Mouse (Mus musculus): Measurements from ENCODE around the gene Trim80. TPM values are rescaled to one million over a fixed set of nuclear protein-coding genes. Genes with fewer than 3 reads are reported as not detected.
"Not testable (repeated sequence)": the region's sequence is repeated elsewhere in the genome, so short reads cannot be mapped to it uniquely, and the experiment has no call there.

Trim80 gene
- polyA plus RNA-seq, 1 experiment from 2014 or later = not detected

DNA sequence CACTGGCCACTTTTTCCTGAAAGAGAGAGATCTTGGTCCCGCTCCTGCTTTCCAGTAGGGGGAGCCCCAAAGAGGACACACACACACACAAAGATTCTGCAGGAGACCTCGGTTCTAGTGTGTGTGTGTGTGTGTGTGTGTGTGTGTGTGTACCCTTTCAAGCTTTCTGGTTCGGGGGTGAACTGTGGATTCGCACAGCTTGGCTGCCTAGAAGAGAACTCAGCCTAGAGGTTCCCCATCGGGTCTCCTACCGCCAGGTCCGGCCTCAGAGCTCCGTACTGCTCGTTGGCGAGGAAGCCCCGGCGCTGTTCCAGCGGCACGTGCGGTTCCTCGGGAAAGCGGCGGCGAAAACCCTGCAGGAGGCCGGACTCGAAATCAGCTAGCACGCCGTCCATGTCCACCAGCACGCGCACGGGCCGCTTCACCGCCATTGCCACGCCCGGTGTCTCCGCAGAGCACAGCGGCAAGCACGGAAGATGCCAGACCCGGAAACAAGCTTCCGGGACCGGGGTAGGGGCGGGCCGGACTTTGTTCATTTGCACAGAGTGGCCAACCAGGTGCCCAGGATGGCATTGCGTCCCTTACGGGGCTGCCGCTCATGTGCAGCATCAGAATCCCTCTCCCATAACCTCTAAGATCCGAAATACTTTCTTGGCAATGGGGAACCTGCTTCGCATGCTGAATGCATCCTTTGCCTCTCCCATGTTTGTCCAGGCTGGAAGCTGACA lies 51.2 kb downstream of the Trim80 start, which contains the start of gene Nt5c:
Nt5c (minus strand) TSS at position 507 of the 728 bp plus-strand sequence.
- Histone ChIP-seq H3K4me2 (ENCODE audit: low read length) (peak within 1 kb of the TSS; percentile 70), H3K9me3 (ENCODE audit: control insufficient read depth, low read length) (no peaks in the 10 kb centered on the region), H3K27me3 (ENCODE audit: control insufficient read depth, insufficient read depth, low read length) (no peaks in the 10 kb centered on the region), H3K4me1 (ENCODE audit: control insufficient read depth, insufficient read depth, low read length) (peaks cover 17% of the 10 kb centered on the region; the same call in 1 of the 2 replicates), H3K27ac (replicated peaks; ENCODE audit: low read depth, low read length) (peak within 1 kb of the TSS; percentile 87), H3K36me3 (ENCODE audit: control insufficient read depth, insufficient read depth, low read length) (peaks cover 22% of the 10 kb centered on the region), H3K9ac (replicated peaks; ENCODE audit: low read length) (peak within 1 kb of the TSS; percentile 74), H3K4me3 (replicated peaks; ENCODE audit: low read depth, low read length) (peak within 1 kb of the TSS; percentile 59)
- ATAC-seq (ENCODE audit: low FRiP score, low TSS enrichment) = peak; percentile 90
- DNase-seq = peak; percentile 88
- WGBS = under 1% methylated on average over 43 of the region's 43 CpGs

DNA sequence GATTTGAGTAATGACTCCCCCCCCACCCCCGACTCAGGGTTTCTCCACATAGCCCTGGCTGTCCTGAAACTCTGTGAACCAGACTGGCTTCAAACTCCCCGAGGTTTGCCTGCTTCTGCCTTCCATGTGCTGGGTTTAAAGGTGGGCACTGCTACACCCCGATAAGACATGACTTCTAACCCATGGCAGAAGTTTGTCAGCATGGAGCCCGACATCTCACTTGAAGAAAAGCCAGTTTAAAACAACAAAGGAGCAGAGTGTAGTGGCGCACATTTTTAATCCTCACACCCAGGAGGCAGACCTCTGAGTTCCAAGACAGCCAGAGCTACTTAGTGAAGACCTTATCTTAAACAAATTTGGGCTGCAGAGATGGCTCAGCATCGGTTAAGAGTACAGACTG lies 52.0 kb downstream of the Trim80 start:
- peak overlapping the region; percentile 74 for H3K9ac ChIP-seq (replicated peaks; ENCODE audit: low read length)
- H3K4me1 ChIP-seq (ENCODE audit: control insufficient read depth, insufficient read depth, low read length) = peaks cover 17% of the 10 kb centered on the region; the same call in 1 of the 2 replicates
- peak overlapping the region; percentile 59 for H3K4me3 ChIP-seq (replicated peaks; ENCODE audit: low read depth, low read length)
- DNase-seq (no peak), ATAC-seq (ENCODE audit: low FRiP score, low TSS enrichment) (no peak)
- no peak overlapping the region for H3K27ac ChIP-seq (replicated peaks; ENCODE audit: low read depth, low read length)
- peak overlapping the region; percentile 70 for H3K4me2 ChIP-seq (ENCODE audit: low read length)
- H3K27me3 ChIP-seq (ENCODE audit: control insufficient read depth, insufficient read depth, low read length) = no peaks in the 10 kb centered on the region
- H3K36me3 ChIP-seq (ENCODE audit: control insufficient read depth, insufficient read depth, low read length) = peaks cover 29% of the 10 kb centered on the region
- no peaks in the 10 kb centered on the region for H3K9me3 ChIP-seq (ENCODE audit: control insufficient read depth, low read length)
- 32% methylated on average over 6 of the region's 6 CpGs for WGBS

DNA sequence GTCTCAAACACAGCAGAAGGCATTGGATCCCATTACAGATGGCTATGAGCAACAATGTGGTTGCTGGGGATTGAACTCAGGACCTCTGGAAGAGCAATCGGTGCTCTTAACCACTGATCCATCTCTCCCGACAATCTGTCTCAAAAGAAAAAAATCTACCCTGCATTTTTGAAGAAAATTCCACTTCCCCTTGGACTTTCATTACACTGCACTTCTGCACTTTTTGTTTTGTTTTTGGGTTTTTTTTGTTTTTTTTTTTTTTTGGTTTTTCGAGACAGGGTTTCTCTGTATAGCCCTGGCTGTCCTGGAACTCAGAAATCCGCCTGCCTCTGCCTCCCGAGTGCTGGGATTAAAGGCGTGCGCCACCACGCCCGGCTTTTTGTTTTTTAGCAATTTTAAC lies 56.2 kb downstream of the Trim80 start:
- not testable (repeated sequence) for ATAC-seq (ENCODE audit: low FRiP score, low TSS enrichment); H3K4me1 ChIP-seq (ENCODE audit: control insufficient read depth, insufficient read depth, low read length); H3K9ac ChIP-seq (replicated peaks; ENCODE audit: low read length); H3K27ac ChIP-seq (replicated peaks; ENCODE audit: low read depth, low read length); H3K4me3 ChIP-seq (replicated peaks; ENCODE audit: low read depth, low read length); H3K4me2 ChIP-seq (ENCODE audit: low read length); H3K9me3 ChIP-seq (ENCODE audit: control insufficient read depth, low read length); H3K27me3 ChIP-seq (ENCODE audit: control insufficient read depth, insufficient read depth, low read length)
- WGBS = 95% methylated on average over 9 of the region's 9 CpGs
- DNase-seq = peak; percentile 5
- peaks cover 52% of the 10 kb centered on the region for H3K36me3 ChIP-seq (ENCODE audit: control insufficient read depth, insufficient read depth, low read length)

Small RNA genes lying within 50 kb of the gene (microRNA-seq; reads per million reads assigned to microRNA genes)
- gene Mir3968 = not detected

Other genes with a start within 250 kb of the Trim80 start
- gene Grin2c, start 173.3 kb upstream of the Trim80 start, polyA plus RNA-seq (2014; fragmentation: Nextera tagmentation; extraction: Ambion mirVana) = 0.12 and 0.49 TPM in 2 replicates
- 15.0 and 15.9 TPM in 2 replicates for gene Fdxr, start 163.5 kb upstream of the Trim80 start, polyA plus RNA-seq (2014; fragmentation: Nextera tagmentation; extraction: Ambion mirVana)
- 0.72 and 1.4 TPM in 2 replicates for gene Fads6, start 142.9 kb upstream of the Trim80 start, polyA plus RNA-seq (2014; fragmentation: Nextera tagmentation; extraction: Ambion mirVana)
- not detected in 2 replicates for gene Otop2, start 133.4 kb upstream of the Trim80 start, polyA plus RNA-seq (2014; fragmentation: Nextera tagmentation; extraction: Ambion mirVana)
- gene Ush1g, start 118.5 kb upstream of the Trim80 start, polyA plus RNA-seq (2014; fragmentation: Nextera tagmentation; extraction: Ambion mirVana) = 0.08 and 0.16 TPM in 2 replicates
- 0.54 and 1.4 TPM in 2 replicates for gene Otop3, start 105.8 kb upstream of the Trim80 start, polyA plus RNA-seq (2014; fragmentation: Nextera tagmentation; extraction: Ambion mirVana)
- gene Hid1, start 72.8 kb upstream of the Trim80 start, polyA plus RNA-seq (2014; fragmentation: Nextera tagmentation; extraction: Ambion mirVana) = 43.3 and 52.6 TPM in 2 replicates
- 27.1 and 29.5 TPM in 2 replicates for gene Cdr2l, start 58.6 kb upstream of the Trim80 start, polyA plus RNA-seq (2014; fragmentation: Nextera tagmentation; extraction: Ambion mirVana)
- gene Mrpl58, start 36.8 kb upstream of the Trim80 start, polyA plus RNA-seq (2014; fragmentation: Nextera tagmentation; extraction: Ambion mirVana) = 222 and 223 TPM in 2 replicates
- gene Atp5h, start 20.6 kb upstream of the Trim80 start, polyA plus RNA-seq (2014; fragmentation: Nextera tagmentation; extraction: Ambion mirVana) = 838 and 924 TPM in 2 replicates
- gene Kctd2, start 20.4 kb upstream of the Trim80 start, polyA plus RNA-seq (2014; fragmentation: Nextera tagmentation; extraction: Ambion mirVana) = 37.3 and 41.6 TPM in 2 replicates
- gene Slc16a5, start 21.9 kb downstream of the Trim80 start, polyA plus RNA-seq (2014; fragmentation: Nextera tagmentation; extraction: Ambion mirVana) = not detected in 2 replicates
- gene Armc7, start 35.1 kb downstream of the Trim80 start, polyA plus RNA-seq (2014; fragmentation: Nextera tagmentation; extraction: Ambion mirVana) = 16.3 and 16.7 TPM in 2 replicates
- gene Nt5c, start 51.3 kb downstream of the Trim80 start, polyA plus RNA-seq (2014; fragmentation: Nextera tagmentation; extraction: Ambion mirVana) = 93.9 and 110 TPM in 2 replicates
- 1,631 and 1,863 TPM in 2 replicates for gene Jpt1, start 73.8 kb downstream of the Trim80 start, polyA plus RNA-seq (2014; fragmentation: Nextera tagmentation; extraction: Ambion mirVana)
- 1,242 and 1,259 TPM in 2 replicates for gene Sumo2, start 95.7 kb downstream of the Trim80 start, polyA plus RNA-seq (2014; fragmentation: Nextera tagmentation; extraction: Ambion mirVana)
- gene Nup85, start 123.9 kb downstream of the Trim80 start, polyA plus RNA-seq (2014; fragmentation: Nextera tagmentation; extraction: Ambion mirVana) = 83.7 and 107 TPM in 2 replicates
- gene Mrps7, start 163.4 kb downstream of the Trim80 start, polyA plus RNA-seq (2014; fragmentation: Nextera tagmentation; extraction: Ambion mirVana) = 75.7 and 83.4 TPM in 2 replicates
- gene Gga3, start 163.5 kb downstream of the Trim80 start, polyA plus RNA-seq (2014; fragmentation: Nextera tagmentation; extraction: Ambion mirVana) = 29.3 and 34.3 TPM in 2 replicates
- gene Mif4gd, start 172.4 kb downstream of the Trim80 start, polyA plus RNA-seq (2014; fragmentation: Nextera tagmentation; extraction: Ambion mirVana) = 9.7 and 11.4 TPM in 2 replicates
- gene Slc25a19, start 187.8 kb downstream of the Trim80 start, polyA plus RNA-seq (2014; fragmentation: Nextera tagmentation; extraction: Ambion mirVana) = 35.8 and 39.8 TPM in 2 replicates